Mouse (Mus musculus) CD4-positive helper T cell, adult 2 months (primary cell): Measurements from ENCODE around the gene Olfr828.

Experiments used
- DNase-seq: peaks from one replicate; pipeline ENCODE4 v3.0.0-alpha.2; 2012; ENCODE audit warnings: low read depth, missing footprints, low spot score

Gene Olfr828

GRCm38 (mm10) chr9:18819426-18819825 is at the start of gene Olfr828:
Gene Olfr828, minus strand, starts transcription at chr9:18819526.
- DNase-seq = no peak

GRCm38 (mm10) chr9:18854633-18855032 is 35.3 kb upstream of the Olfr828 start, which contains the start of gene Olfr829:
Gene Olfr829, plus strand, starts transcription at chr9:18854933.
- no peak for DNase-seq

- no peak for DNase-seq
Observed at GRCm38 (mm10) chr9:18785316-18785715, 34.0 kb downstream of the Olfr828 start.

DNA sequence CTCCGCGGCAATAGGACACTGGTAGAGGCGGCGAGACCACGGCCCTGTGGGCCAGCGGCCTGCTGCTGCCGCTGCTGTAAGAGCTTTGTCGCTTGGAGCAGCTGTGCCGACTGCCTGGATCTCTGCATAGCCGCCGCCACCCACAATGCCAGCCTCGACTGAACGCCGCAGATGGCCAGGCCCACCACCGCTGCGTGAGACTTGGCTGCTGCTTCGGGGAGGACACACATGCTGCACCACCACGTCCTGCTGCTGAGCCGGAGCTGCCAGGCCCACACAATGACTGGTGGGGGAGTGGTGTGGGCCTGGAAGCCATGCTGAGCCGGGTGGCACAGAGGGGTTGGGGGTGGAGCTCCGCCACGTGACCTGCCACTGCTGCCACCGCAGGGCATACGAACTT is 39.9 kb downstream of the Olfr828 start:
- DNase-seq = no peak

DNA sequence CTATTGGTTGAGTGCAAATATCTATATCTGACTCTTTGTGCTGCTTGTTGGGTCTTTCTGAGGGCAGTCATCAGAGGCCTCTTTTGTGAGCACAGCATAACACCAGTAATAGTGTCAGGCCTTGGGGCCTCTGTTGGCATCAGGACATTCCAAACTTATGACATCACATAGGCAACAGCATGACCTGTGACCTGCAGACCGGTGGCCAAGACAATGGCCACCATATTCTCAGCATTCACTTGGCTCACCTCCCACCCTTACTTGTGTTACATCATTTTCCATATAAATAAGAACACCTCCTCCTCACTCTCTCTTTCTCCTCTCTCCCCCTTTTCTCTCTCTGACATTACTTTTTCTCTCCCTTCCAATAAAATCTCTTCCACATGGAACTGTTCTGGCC is 40.3 kb downstream of the Olfr828 start:
- no peak for DNase-seq
